Mouse (Mus musculus): Measurements from ENCODE around the gene Garnl3.

GRCm38 (mm10) chr2:33074931-33075330 is 56.5 kb downstream of the Garnl3 start:
- TF ChIP-seq CTCF (IDR thresholded peaks at IDR 0.05; ENCODE audit: low read depth, low read length) (no peak), TAL1 (conservative IDR thresholded peaks at IDR 0.05; ENCODE audit: low read depth, low read length) (no peak), POLR2AphosphoS5 (IDR thresholded peaks at IDR 0.05; ENCODE audit: insufficient replicate concordance, low read depth, low read length) (no peak)
